Mouse (Mus musculus): ENCODE data around the gene Fcmr. TPM values are rescaled to one million over a fixed set of nuclear protein-coding genes. Genes with fewer than 3 reads are reported as not detected.

The Fcmr gene
- not detected in 2 replicates for polyA plus RNA-seq (2016; fragmentation: Nextera tagmentation; extraction: Ambion mirVana)

DNA sequence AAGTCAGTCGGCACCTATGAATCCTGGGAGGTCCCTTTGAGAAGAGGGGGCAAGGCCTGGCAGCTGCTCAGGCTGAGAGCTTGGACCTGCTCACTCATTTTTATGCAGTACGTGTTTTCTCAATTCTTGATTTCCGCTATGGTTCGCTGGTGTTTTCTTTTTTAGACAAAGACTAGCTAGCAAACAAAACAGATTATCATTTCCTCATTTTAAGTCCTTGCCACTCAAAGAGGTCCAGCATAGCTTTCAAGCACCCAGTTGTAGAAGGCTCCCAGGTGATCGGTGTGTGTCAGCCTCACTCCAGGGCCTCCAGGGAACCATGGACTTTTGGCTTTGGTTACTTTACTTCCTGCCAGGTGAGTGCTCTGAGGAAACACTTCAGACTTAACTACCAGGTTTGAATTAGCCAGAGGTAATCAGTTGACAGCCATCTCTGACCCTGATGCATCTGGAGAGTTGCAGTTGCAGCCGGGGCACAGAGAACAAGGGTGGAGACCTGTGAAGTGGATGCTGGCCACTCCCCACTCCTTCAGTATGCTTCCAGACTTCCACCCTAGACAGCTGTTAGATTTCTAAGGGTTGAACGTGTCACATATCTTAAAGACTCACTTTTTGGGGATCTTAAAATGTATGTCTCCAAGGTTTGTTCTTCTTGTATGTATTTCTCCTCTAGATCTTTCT, at the start of gene Fcmr:
Fcmr (plus strand) TSS at position 129 of the 681 bp plus-strand sequence.
- Histone ChIP-seq H3K4me3 (no peak within 1 kb of the TSS), H3K36me3 (replicated peaks) (no peaks in the 10 kb centered on the region), H3K27ac (no peak within 1 kb of the TSS), H3K27me3 (ENCODE audit: poor library complexity, severe bottlenecking) (no peaks in the 10 kb centered on the region), H3K9me3 (no peaks in the 10 kb centered on the region), H3K4me1 (no peaks in the 10 kb centered on the region)
- 86% methylated on average over 7 of the region's 7 CpGs for WGBS
- no peak for DNase-seq (ENCODE audit: extremely low spot score, low spot score)

- H3K27me3 ChIP-seq (ENCODE audit: poor library complexity, severe bottlenecking), result no peaks in the 10 kb centered on the region
- no peaks in the 10 kb centered on the region for H3K9me3 ChIP-seq
- H3K27ac ChIP-seq, result no peak overlapping the region
- H3K4me3 ChIP-seq, result no peak overlapping the region
- H3K36me3 ChIP-seq (replicated peaks), result no peaks in the 10 kb centered on the region
- H3K4me1 ChIP-seq, result no peaks in the 10 kb centered on the region
- no peak for DNase-seq (ENCODE audit: extremely low spot score, low spot score)
- WGBS, result 77% methylated on average over 1 of the region's 1 CpGs
These were observed 45.7 kb upstream of the Fcmr start for GRCm38 (mm10) chr1:130819737-130820136.

- Histone ChIP-seq H3K36me3 (replicated peaks) (no peaks in the 10 kb centered on the region), H3K4me3 (no peak overlapping the region), H3K27me3 (ENCODE audit: poor library complexity, severe bottlenecking) (no peaks in the 10 kb centered on the region), H3K27ac (no peak overlapping the region), H3K9me3 (no peaks in the 10 kb centered on the region), H3K4me1 (no peaks in the 10 kb centered on the region)
- 91% methylated on average over 7 of the region's 7 CpGs for WGBS
- DNase-seq (ENCODE audit: extremely low spot score, low spot score), result no peak
These were observed 44.9 kb upstream of the Fcmr start for GRCm38 (mm10) chr1:130820316-130821148.

GRCm38 (mm10) chr1:130821149-130821471, 44.4 kb upstream of the Fcmr start:
- Histone ChIP-seq H3K27ac (no peak overlapping the region), H3K4me3 (no peak overlapping the region), H3K4me1 (no peaks in the 10 kb centered on the region), H3K9me3 (no peaks in the 10 kb centered on the region), H3K27me3 (ENCODE audit: poor library complexity, severe bottlenecking) (no peaks in the 10 kb centered on the region), H3K36me3 (replicated peaks) (no peaks in the 10 kb centered on the region)
- no peak for DNase-seq (ENCODE audit: extremely low spot score, low spot score)
- 83% methylated on average over 2 of the region's 2 CpGs for WGBS

DNA sequence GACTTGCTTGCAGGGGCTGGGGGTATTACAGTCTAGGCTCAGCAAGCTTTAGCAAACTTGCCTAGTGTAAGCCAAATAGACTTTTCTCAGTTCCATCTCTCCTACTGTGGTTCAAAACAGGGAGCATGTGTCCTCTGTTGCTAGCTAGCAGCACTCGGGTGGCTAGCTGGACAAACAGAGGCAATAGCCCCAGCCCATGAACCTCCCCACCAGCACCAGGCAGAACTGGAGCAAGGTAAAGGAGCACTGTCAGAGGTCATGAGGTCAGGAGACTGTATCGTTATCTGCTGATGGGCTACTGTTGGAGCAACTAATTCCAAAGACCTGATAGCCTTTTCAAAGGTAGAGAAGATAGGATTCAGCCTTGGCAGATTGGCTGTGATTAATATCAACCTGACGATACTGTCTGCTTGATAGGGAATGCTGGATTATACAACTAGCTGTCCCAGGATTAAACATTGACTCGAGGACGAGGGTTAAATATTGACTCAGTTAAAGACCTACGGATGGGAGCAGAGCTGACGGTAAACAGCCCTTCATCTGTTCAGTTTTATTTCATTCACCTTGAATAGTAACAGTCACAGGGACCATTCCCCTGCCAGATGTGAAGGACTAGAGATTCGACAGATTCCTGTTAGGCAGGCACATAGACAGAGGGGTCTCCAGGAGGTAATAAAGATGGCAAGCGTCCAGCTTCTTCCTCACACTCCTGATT, 43.4 kb upstream of the Fcmr start:
- no peaks in the 10 kb centered on the region for H3K9me3 ChIP-seq
- no peak for DNase-seq (ENCODE audit: extremely low spot score, low spot score)
- 91% methylated on average over 9 of the region's 9 CpGs for WGBS
- H3K4me1 ChIP-seq, result no peaks in the 10 kb centered on the region
- no peak overlapping the region for H3K27ac ChIP-seq
- no peak overlapping the region for H3K4me3 ChIP-seq
- no peaks in the 10 kb centered on the region for H3K27me3 ChIP-seq (ENCODE audit: poor library complexity, severe bottlenecking)
- H3K36me3 ChIP-seq (replicated peaks), result no peaks in the 10 kb centered on the region

- Histone ChIP-seq H3K36me3 (replicated peaks) (no peaks in the 10 kb centered on the region), H3K27me3 (ENCODE audit: poor library complexity, severe bottlenecking) (no peaks in the 10 kb centered on the region), H3K4me1 (no peaks in the 10 kb centered on the region), H3K27ac (no peak within 1 kb of the TSS), H3K4me3 (no peak within 1 kb of the TSS), H3K9me3 (no peaks in the 10 kb centered on the region)
- DNase-seq (ENCODE audit: extremely low spot score, low spot score), result no peak
- WGBS, result 89% methylated on average over 5 of the region's 5 CpGs
These were observed 39.0 kb upstream of the Fcmr start, which contains the start of gene Pigr for GRCm38 (mm10) chr1:130826448-130826847. Pigr (plus strand) TSS chr1:130826684.

- Histone ChIP-seq H3K27me3 (ENCODE audit: poor library complexity, severe bottlenecking) (no peaks in the 10 kb centered on the region), H3K4me1 (no peaks in the 10 kb centered on the region), H3K4me3 (no peak overlapping the region), H3K27ac (no peak overlapping the region), H3K9me3 (no peaks in the 10 kb centered on the region), H3K36me3 (replicated peaks) (no peaks in the 10 kb centered on the region)
- WGBS, result 87% methylated on average over 4 of the region's 4 CpGs
- DNase-seq (ENCODE audit: extremely low spot score, low spot score), result no peak
These were observed 36.8 kb upstream of the Fcmr start for GRCm38 (mm10) chr1:130828656-130829055.

DNA sequence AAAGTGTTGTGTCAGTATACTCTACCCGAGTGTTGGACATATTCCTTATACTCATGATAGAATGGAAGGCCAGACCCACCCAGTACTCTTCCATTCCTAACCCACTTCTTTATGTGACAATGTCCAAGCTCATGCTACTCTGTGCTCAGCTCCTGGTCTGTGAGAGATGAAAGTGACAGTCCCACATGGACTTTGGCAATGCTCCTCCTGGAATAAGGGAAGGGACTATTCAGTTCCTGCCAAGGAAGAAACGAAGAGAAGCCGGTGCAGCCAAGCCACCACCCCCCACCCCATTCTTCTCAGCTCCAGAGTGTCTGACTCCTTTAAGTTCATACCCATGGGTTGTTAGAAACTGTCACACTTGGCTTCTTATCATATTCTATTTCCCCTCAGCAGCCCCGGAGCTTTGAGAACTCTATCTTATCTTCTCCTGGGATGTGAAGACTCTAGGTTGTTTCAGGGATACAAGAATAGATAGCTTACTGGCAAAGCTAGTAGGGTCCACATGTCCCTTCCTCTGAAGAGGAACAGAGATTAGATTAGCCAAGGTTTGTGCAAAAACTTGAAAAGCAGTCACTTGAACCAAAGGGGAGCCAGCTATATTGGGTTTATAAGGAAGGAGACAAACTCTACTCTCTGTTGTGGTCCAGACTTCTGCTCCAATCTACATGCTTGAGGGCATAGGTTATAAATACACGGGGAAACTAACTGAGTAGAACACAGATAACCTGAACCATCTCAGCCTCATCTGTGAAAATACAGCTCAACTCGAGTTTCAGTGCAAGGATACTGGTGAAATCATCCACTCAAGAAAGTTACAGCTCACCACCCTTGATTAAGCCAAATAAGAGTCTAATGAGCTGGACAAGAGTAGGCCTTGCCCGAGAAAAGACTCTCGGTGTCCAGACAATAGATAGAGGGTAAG, 35.3 kb upstream of the Fcmr start:
- no peak for DNase-seq (ENCODE audit: extremely low spot score, low spot score)
- H3K9me3 ChIP-seq, result no peaks in the 10 kb centered on the region
- H3K36me3 ChIP-seq (replicated peaks), result no peaks in the 10 kb centered on the region
- no peak overlapping the region for H3K27ac ChIP-seq
- no peaks in the 10 kb centered on the region for H3K4me1 ChIP-seq
- 84% methylated on average over 8 of the region's 8 CpGs for WGBS
- H3K27me3 ChIP-seq (ENCODE audit: poor library complexity, severe bottlenecking), result no peaks in the 10 kb centered on the region
- no peak overlapping the region for H3K4me3 ChIP-seq

- Histone ChIP-seq H3K27ac (no peak overlapping the region), H3K9me3 (no peaks in the 10 kb centered on the region), H3K36me3 (replicated peaks) (no peaks in the 10 kb centered on the region), H3K4me3 (no peak overlapping the region), H3K4me1 (no peaks in the 10 kb centered on the region), H3K27me3 (ENCODE audit: poor library complexity, severe bottlenecking) (no peaks in the 10 kb centered on the region)
- WGBS, result 84% methylated on average over 5 of the region's 5 CpGs
- no peak for DNase-seq (ENCODE audit: extremely low spot score, low spot score)
These were observed 33.0 kb upstream of the Fcmr start for GRCm38 (mm10) chr1:130832230-130833149.

DNA sequence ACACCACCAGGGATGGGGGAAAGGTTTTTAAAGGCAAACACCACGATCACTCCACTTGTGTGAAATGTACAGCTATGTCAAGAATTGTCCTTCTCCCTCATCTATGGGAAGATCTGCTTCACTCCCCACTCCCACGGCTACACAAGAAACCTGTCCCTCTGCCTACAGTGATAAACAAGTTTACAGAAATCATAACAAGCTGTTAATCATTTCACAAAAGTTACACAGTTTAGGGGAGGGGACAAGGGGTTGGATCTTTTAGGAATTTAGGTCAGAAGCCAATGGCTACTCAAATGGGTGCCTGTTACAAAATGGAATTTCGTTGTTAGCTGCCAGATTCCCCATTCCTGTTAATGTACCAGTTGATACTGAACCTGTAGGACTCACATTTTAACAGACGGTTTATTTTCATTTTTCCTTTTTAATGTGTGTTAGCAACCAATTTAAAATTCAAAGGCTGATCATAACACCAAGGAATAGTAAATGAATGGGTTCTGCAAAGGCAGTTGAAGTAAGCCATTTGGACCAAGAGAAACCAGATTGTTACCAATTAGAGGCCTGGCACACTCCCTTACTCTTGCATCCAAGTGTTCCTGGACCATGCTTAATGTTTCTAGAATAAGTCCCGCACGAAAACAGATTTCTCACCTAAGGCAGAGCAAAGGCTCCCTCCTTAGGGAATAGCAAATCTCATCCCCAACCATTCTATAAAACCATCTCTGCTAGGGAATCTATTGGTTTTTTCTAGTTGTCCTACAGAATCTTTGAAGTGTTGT, 30.1 kb upstream of the Fcmr start:
- WGBS, result 91% methylated on average over 6 of the region's 6 CpGs
- H3K36me3 ChIP-seq (replicated peaks), result no peaks in the 10 kb centered on the region
- H3K27ac ChIP-seq, result no peak overlapping the region
- no peaks in the 10 kb centered on the region for H3K4me1 ChIP-seq
- DNase-seq (ENCODE audit: extremely low spot score, low spot score), result no peak
- no peak overlapping the region for H3K4me3 ChIP-seq
- no peaks in the 10 kb centered on the region for H3K27me3 ChIP-seq (ENCODE audit: poor library complexity, severe bottlenecking)
- no peaks in the 10 kb centered on the region for H3K9me3 ChIP-seq

GRCm38 (mm10) chr1:130838288-130838687, 27.2 kb upstream of the Fcmr start:
- H3K4me3 ChIP-seq, result no peak overlapping the region
- no peaks in the 10 kb centered on the region for H3K9me3 ChIP-seq
- no peak for DNase-seq (ENCODE audit: extremely low spot score, low spot score)
- H3K27ac ChIP-seq, result no peak overlapping the region
- no peaks in the 10 kb centered on the region for H3K36me3 ChIP-seq (replicated peaks)
- H3K4me1 ChIP-seq, result no peaks in the 10 kb centered on the region
- no peaks in the 10 kb centered on the region for H3K27me3 ChIP-seq (ENCODE audit: poor library complexity, severe bottlenecking)
- WGBS, result 58% methylated on average over 6 of the region's 6 CpGs

Data from forebrain, embryonic 10.5 days (tissue).